Mouse (Mus musculus) heart, adult 11 months (tissue): ENCODE measurements around the gene Tanc2.

Experiments used
- DNase-seq: peaks from one replicate; pipeline ENCODE4 v3.0.0; 2022

Gene Tanc2

GRCm38 (mm10) chr11:105836344-105836891 is 246.6 kb downstream of the Tanc2 start:
- DNase-seq, result no peak

DNA sequence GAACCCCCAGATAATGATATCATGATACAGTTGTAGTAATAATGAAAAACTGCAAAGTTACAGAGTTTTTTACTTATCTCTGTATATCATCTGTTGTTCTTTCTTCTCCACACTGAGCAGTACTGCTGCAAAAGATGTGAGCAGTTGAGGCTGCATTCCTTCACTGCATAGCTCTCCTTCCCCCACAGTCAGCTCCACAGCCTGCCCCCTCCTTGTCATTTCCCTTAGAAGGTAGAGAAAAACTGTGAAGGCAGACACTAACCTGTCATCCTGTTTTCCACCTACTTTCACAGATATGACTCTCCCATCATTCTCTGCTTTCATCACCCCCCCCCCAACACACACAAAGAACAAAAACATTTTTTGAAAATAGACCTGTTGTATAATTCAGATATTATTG is 248.2 kb downstream of the Tanc2 start:
- no peak for DNase-seq

DNA sequence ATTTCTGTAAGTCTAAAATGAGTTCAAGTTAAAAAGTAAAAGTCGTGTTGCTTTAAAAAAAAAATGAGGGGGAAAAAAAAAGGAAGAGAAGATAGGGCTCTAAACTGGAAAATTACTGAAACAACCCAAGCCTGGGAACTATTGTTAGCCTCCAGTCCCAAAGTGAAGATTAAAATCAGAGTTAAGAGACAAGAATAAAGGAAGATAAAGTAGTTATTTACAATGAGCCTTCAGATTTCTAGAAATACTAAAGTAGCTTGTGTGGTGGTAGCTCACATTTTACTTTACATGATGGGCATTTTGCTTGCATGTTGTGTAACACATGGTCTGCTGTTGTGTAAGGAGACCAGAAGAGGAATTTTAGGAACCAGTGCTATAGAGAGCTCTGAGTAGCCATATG is 256.1 kb downstream of the Tanc2 start:
- DNase-seq, result no peak

DNA sequence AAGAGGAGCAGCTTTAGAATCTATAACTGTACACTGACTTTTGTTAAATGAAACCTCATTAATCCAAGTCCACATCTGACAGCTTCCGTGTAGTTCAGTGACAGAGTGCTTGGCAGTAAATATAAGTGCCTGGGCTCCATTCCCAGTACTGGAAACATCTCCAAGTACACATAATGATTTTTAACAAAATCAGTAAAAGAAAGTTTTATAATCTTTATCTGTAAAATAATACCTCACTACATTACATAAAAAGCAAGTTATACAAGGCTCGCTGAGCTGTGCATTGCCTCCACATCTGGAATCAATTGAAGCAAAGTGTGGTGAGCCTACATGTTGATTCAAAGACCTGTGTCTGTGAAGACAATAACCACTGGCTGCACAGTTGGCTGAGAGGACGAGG is 265.7 kb downstream of the Tanc2 start:
- no peak for DNase-seq

- no peak for DNase-seq
Observed at GRCm38 (mm10) chr11:105858063-105858462, 268.3 kb downstream of the Tanc2 start.

DNA sequence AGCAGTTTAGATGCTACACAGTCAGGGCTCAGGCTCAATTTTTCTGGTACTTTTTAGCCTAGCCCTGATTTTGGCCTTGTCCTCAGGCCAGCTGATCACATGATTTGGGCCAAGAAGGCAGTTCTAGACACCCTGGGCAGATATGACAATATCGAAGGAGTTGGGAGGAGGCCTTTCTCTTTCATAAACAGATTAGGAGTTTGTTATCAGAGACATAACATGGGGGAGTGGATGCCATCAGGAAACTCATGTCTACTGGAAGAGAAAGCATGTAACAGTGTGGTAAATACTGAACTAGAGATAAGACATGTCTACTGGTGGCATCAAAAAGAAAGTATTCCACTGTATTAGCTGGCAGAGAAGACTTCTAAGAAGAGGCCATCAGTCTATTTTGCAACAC is 295.8 kb downstream of the Tanc2 start:
- DNase-seq, result no peak

DNA sequence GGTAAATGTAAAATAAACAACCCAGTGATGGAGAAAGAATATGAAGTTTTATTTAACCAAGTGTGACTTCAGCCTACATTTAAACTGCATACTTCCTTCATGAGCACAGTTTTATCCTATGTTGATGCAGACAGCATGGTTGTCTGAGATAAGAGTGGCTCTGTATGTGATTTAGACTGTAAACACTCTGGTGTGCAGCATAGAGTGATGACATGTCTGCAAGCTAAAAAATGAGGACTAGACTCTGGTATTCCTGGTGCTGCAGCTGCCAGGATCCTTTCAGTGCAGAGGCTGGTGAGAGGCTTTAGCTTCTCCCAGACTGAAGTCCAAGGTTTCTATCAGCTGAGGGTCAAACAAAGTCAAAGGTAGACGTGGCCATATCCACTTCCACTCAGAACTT is 297.5 kb downstream of the Tanc2 start:
- DNase-seq, result no peak

- no peak for DNase-seq
Observed at GRCm38 (mm10) chr11:105899151-105899550, 309.4 kb downstream of the Tanc2 start.

DNA sequence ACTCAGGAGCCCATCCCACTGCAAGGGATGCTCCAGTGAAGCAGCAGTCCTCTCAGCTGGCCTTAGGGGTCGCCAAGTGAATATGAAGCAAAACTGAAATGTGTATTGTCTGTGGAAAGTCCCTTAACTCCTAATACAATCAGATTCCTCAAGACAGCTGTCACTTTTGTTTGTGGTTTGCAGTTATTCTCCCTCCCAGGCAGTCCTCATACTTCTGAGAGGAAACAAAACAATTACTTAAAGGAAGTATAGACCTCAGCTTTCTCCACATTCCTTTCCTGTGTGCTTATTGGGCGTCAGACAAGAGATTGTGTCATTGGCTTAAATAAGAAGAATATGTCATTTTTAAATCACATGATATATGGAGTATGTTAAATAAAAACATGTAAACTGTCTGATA is 311.7 kb downstream of the Tanc2 start:
- DNase-seq, result no peak

GRCm38 (mm10) chr11:105902956-105903355 is 313.2 kb downstream of the Tanc2 start:
- DNase-seq, result peak; percentile 87

GRCm38 (mm10) chr11:105905529-105906213 is 315.9 kb downstream of the Tanc2 start:
- DNase-seq, result peak; percentile 90

- DNase-seq, result peak; percentile 84
Observed at GRCm38 (mm10) chr11:105907381-105907780, 317.6 kb downstream of the Tanc2 start.

DNA sequence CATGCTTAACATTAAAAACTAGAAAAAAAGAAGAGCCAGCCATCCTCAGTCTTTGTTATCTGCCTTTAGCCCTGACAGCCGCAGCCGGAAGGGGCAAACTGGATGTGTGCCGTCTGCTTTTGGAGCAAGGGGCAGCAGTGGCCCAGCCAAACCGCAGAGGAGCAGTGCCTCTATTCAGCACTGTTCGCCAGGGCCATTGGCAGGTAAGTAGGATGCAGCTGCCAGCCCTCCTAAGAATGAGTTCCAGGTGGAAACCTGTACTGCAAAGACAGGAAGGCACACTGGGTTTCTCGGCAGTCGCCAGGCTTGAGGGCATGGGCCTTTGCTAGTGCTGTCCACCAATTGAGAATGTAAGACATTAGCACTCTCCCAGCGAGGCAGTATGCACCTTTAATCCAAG is 319.1 kb downstream of the Tanc2 start:
- peak; percentile 70 for DNase-seq

DNA sequence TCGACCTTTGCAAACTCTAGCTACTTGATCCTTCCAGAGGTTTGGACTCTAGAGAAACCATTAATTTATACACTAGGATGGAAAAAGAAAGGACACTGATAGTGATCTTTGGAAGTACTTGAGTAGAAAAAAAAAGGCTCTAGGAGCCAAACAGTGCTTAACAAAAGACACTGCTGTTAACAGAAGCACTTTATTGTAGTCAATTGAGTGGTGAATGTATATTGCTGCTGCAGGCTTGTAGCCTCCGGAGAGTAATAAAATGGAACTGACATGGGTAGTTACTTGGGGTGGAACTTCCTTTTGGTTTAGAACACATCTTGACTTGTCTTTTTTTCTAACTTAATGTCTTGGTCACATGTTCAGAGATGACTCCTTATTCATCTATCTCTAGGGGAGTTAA is 319.8 kb downstream of the Tanc2 start:
- no peak for DNase-seq

- DNase-seq, result peak; percentile 80
Observed at GRCm38 (mm10) chr11:105911149-105911548, 321.4 kb downstream of the Tanc2 start.

DNA sequence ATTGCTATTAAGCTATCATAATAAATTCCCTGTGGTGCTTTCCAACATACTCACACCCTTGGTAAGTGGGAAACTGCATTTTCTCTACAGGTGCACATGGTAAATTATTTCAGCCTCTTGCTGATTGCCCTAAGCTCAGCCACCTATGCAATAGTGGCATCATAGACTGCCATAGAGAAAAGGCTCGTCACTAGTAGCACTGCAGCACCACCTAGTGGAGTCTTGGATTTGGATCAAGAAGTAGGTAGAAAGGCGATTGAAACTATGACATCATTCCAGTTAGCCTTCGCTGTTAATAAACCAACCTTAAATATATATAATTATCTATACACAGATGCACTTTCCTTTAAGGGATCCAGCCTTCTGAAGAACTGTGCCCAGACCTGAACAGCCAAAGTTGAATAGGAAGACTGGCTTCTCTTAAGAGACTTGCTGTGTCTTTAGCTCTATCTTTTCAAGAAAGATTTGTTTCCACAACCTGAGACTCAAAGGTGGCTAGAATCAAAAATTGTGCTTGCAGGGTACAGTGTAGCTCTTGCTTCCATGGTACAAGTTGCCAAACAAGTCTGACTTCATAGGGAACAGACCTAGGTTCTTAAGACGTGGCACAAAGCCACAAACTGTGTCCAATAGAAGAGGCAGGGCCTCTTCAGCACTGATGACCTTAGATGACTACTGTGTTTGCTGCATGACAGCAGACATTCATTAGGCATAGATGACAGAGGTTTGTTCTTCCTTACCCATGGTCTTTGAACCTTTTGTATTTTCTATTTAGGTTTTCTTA is 322.0 kb downstream of the Tanc2 start:
- DNase-seq, result peak; percentile 91

DNA sequence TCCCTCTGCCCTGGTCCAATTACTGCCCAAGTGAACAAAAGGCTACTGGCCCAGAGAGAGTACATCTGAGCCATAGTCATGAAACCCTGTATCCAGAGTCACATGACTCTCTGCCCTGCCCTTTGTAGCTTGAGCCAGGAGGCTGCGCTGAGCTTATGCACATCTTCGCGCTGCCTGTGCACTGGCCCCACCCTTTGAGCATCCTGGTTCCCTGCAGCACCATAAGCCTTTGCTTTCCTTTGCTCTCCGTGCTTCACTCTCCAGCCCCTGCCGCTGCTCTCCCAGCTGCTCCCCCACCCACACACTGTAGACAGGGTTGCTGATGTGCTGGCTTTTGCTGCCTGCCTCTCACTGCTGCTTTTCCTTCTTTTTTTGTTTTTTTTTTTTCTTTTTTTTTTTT is 323.8 kb downstream of the Tanc2 start:
- DNase-seq, result peak; percentile 66

DNA sequence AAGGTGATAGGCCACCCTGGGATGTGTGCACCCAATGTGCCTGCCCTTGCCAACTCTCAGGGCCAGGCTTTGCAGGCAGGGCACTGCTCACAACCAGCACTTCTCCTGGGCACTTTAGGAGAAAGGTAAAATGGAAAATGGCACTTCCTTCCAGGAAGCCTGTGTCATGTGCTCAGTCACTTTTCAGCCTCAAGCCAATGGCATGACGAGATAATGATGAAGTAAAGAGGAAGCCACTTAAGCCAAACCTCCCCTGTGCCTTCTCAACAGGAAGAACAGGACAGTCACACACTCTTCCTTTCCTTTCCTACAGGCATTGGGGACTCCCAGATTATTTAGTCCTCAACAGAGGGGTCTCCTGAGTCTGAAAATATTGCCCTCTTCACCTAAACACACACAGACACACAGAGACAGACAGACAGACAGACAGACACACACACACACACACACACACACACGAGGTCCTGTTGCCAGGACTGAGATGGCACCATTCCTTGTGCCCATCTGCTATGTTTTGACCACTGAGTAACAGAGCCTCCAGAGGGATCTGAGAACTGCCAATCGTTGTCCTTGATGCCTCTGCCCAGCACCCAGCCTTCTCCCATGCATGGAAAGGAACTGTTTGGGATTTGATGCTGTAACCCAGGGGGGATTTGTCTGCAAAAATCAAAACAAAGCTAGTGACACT is 330.5 kb downstream of the Tanc2 start:
- DNase-seq, result peak; percentile 79

- DNase-seq, result peak; percentile 71
Observed at GRCm38 (mm10) chr11:105920836-105921235, 331.1 kb downstream of the Tanc2 start.

DNA sequence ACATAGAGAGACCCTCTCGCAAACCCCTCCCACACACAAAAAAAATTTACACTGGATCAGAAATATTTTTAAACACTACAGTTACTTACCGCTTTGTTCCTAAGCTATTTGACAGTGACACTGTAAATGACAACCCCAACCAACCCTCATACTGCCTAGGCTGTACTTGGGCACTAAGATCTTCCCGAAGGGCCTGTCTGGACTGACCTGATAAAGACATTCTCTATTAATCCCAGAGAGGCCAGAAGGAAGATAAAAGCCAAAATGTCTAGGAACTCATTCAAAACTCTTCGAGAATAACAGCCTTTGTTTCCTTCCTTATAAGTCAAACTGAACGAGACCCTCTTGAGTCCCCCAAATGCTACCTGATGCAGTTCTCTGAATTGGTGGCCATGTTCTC is 331.5 kb downstream of the Tanc2 start:
- no peak for DNase-seq

DNA sequence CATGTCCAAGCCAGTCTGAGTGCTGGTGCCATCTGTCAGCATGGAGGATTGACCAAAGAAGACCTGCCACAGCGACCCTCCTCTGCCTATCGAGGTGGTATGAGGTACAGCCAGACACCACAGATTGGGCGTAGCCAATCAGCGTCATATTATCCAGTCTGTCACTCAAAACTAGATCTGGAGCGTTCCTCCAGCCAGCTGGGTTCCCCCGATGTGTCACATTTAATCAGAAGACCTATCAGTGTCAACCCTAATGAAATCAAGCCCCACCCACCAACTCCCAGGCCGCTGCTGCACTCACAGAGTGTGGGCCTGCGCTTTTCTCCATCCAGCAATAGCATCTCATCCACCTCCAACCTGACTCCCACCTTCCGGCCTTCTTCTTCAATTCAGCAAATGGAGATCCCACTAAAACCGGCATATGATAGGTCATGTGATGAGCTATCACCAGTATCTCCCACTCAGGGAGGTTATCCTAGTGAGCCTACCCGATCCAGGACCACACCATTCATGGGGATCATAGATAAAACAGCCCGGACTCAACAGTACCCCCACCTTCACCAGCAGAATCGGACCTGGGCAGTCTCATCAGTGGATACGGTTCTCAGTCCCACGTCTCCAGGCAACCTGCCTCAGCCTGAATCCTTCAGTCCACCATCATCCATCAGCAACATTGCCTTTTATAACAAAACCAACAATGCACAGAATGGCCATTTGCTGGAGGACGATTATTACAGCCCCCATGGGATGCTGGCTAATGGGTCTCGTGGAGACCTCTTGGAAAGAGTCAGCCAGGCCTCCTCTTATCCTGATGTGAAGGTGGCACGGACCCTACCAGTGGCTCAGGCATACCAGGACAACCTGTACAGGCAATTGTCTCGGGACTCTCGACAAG is 333.2 kb downstream of the Tanc2 start:
- DNase-seq, result peak; percentile 88
